ENCODE assay signal across 8 mouse cellular contexts in the genomic region with DNA sequence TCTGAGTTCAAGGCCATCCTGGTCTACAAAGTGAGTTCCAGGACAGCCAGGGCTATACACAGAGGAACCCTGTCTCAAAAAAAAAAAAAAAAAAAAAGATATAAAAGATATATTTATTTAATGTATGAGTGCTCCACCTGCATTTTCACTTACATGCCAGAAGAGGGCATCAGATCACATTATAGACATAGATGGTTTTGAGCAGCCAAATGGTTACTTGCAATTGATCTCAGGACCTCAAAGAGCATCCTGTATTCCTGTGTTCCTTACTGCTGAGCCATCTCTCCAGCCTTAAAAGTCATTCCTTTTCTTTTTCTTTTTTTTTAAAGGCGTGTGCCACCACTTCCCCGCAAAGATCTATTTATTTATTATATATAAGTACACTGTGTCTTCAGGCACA. TPM values are rescaled to one million over a fixed set of nuclear protein-coding genes. Genes with fewer than 3 reads are reported as not detected.
DNase-seq lines count a peak whose midpoint lies in the region; ATAC-seq and TF ChIP-seq lines count a peak whose summit lies in the region.

No protein-coding gene starts in this region.

- no peak overlapping the region for H3K9ac ChIP-seq in forebrain, embryonic 14.5 days (ENCODE audit: low read length)
- H3K9ac ChIP-seq in forebrain, embryonic 16.5 days (replicated peaks; ENCODE audit: low read depth, low read length), result no peak overlapping the region
- no peak overlapping the region for H3K9ac ChIP-seq in liver, embryonic 14.5 days (replicated peaks)

- H3K27ac ChIP-seq in forebrain, embryonic 14.5 days (ENCODE audit: low read depth, low read length), result no peak overlapping the region
- H3K27ac ChIP-seq in forebrain, embryonic 16.5 days (ENCODE audit: low read length), result no peak overlapping the region
- no peak overlapping the region for H3K27ac ChIP-seq in liver, embryonic 14.5 days
- no peak overlapping the region for H3K27ac ChIP-seq in bone marrow, adult 2 months (ENCODE audit: control insufficient read depth, insufficient read depth, low read depth, low read length, poor library complexity)

- TF ChIP-seq POLR2A in bone marrow, adult 2 months (IDR thresholded peaks at IDR 0.05; ENCODE audit: borderline replicate concordance, control insufficient read depth, low read depth, low read length), result no peak

- H3K36me3 ChIP-seq in forebrain, embryonic 14.5 days (ENCODE audit: control insufficient read depth, insufficient read depth, low read length), result no peaks in the 10 kb centered on the region
- H3K36me3 ChIP-seq in forebrain, embryonic 16.5 days (ENCODE audit: control insufficient read depth, insufficient read depth), result no peaks in the 10 kb centered on the region
- no peaks in the 10 kb centered on the region for H3K36me3 ChIP-seq in liver, embryonic 14.5 days (replicated peaks; ENCODE audit: control insufficient read depth, insufficient read depth, low read depth)

- no peak overlapping the region for H3K4me3 ChIP-seq in forebrain, embryonic 14.5 days (ENCODE audit: low read depth, low read length)
- no peak overlapping the region for H3K4me3 ChIP-seq in forebrain, embryonic 16.5 days (replicated peaks; ENCODE audit: low read length)
- no peak overlapping the region for H3K4me3 ChIP-seq in liver, embryonic 14.5 days (ENCODE audit: insufficient read depth in 1 of 2, low read depth in 2 of 2, low read length in 2 of 2)
- no peak overlapping the region for H3K4me3 ChIP-seq in bone marrow, adult 2 months (replicated peaks; ENCODE audit: control insufficient read depth, low read depth, low read length)

- no peak for ATAC-seq in forebrain, embryonic 14.5 days
- no peak for ATAC-seq in forebrain, embryonic 16.5 days
- ATAC-seq in liver, embryonic 14.5 days (ENCODE audit: insufficient read depth), result no peak

- H3K9me3 ChIP-seq in forebrain, embryonic 14.5 days (replicated peaks; ENCODE audit: control insufficient read depth, low read length), result no peaks in the 10 kb centered on the region
- H3K9me3 ChIP-seq in forebrain, embryonic 16.5 days (ENCODE audit: control insufficient read depth, low read length), result no peaks in the 10 kb centered on the region
- H3K9me3 ChIP-seq in liver, embryonic 14.5 days (ENCODE audit: control insufficient read depth, low read length), result no peaks in the 10 kb centered on the region

- intact Hi-C loops in heart, postnatal 25 days (cut with DNase I), result loop anchor here (5.0 kb wide), 2 partner anchors 130 to 180 kb away; a partner anchor contains a TSS

- WGBS in forebrain, embryonic 14.5 days, result 70% methylated on average over 2 of the region's 2 CpGs
- 76% methylated on average over 2 of the region's 2 CpGs for WGBS in forebrain, embryonic 16.5 days
- 28% methylated on average over 2 of the region's 2 CpGs for WGBS in liver, embryonic 14.5 days (ENCODE audit: insufficient replicate concordance)
- 44% methylated on average over 2 of the region's 2 CpGs for WGBS in bone marrow, adult 2 months

- H3K27me3 ChIP-seq in forebrain, embryonic 14.5 days (replicated peaks; ENCODE audit: control insufficient read depth, insufficient read depth, low read length), result no peaks in the 10 kb centered on the region
- H3K27me3 ChIP-seq in forebrain, embryonic 16.5 days (replicated peaks; ENCODE audit: control insufficient read depth, insufficient read depth, low read length), result no peaks in the 10 kb centered on the region
- H3K27me3 ChIP-seq in liver, embryonic 14.5 days (ENCODE audit: control insufficient read depth, insufficient read depth, low read length), result no peaks in the 10 kb centered on the region

- no peak overlapping the region for H3K4me2 ChIP-seq in forebrain, embryonic 14.5 days (ENCODE audit: low read length)
- no peak overlapping the region for H3K4me2 ChIP-seq in forebrain, embryonic 16.5 days (ENCODE audit: low read length)
- H3K4me2 ChIP-seq in liver, embryonic 14.5 days (ENCODE audit: low read depth), result no peak overlapping the region

- H3K4me1 ChIP-seq in forebrain, embryonic 14.5 days (ENCODE audit: control insufficient read depth, insufficient read depth, low read length), result peaks cover 21% of the 10 kb centered on the region
- H3K4me1 ChIP-seq in forebrain, embryonic 16.5 days (replicated peaks; ENCODE audit: control insufficient read depth, insufficient read depth, low read length), result peaks cover 24% of the 10 kb centered on the region
- peaks cover 8 to 14% of the 10 kb centered on the region in 2 experiments for H3K4me1 ChIP-seq in liver, embryonic 14.5 days (replicated peaks; ENCODE audit: control insufficient read depth in 2 of 2, insufficient read depth in 2 of 2, low read length in 1 of 2)
- no peaks in the 10 kb centered on the region for H3K4me1 ChIP-seq in bone marrow, adult 2 months (ENCODE audit: control insufficient read depth, insufficient read depth, low read length)

- TF ChIP-seq CTCF in liver, embryonic 14.5 days (IDR thresholded peaks at IDR 0.05; ENCODE audit: low read depth), result peak; percentile 58; the same call in 1 of the 2 replicates
- TF ChIP-seq CTCF in bone marrow, adult 2 months (IDR thresholded peaks at IDR 0.05; ENCODE audit: control insufficient read depth, insufficient read depth, low read length), result 0 out of 2 replicates have a peak, but pooled peaks have one; percentile 11

- peak; percentile 71 for DNase-seq in forebrain, embryonic 14.5 days (ENCODE audit: low spot score)
- DNase-seq in liver, embryonic 14.5 days (ENCODE audit: low read depth in 3 of 3, low spot score in 3 of 3), result peak in 1 of 3 experiments; percentile 33
- no peak for DNase-seq in liver
- peak; percentile 66 for DNase-seq in naive thymus-derived CD4-positive, alpha-beta T cell, adult 2 months (ENCODE audit: low read depth)
- no peak for DNase-seq in heart, postnatal 25 days (ENCODE audit: low spot score)
- DNase-seq in heart, adult 8-10 months (ENCODE audit: low spot score), result no peak

- no peak for TF ChIP-seq EP300 in liver, embryonic 14.5 days (IDR thresholded peaks at IDR 0.05; ENCODE audit: low read depth)

RNA-seq across cellular contexts. Expression of a gene that starts 2.0 kb away (rescaled TPM):
- 66.9 and 74.6 TPM in 2 replicates for polyA plus RNA-seq in forebrain, embryonic 14.5 days (2014; fragmentation: Nextera tagmentation; extraction: Ambion mirVana)
- polyA plus RNA-seq in forebrain, embryonic 16.5 days (2015; fragmentation: Nextera tagmentation; extraction: Ambion mirVana), result 78.7 and 86.9 TPM in 2 replicates
- polyA plus RNA-seq in liver, embryonic 14.5 days (2012; rRNA removed), result 12.4 and 13.2 TPM in 2 replicates
- 8.5 and 11.0 TPM in 2 replicates for polyA plus RNA-seq in liver, embryonic 14.5 days (2014; fragmentation: Nextera tagmentation; extraction: Ambion mirVana)
- 11.1 and 11.2 TPM in 2 replicates for polyA plus RNA-seq in bone marrow, adult 2 months (2011; ENCODE audit: insufficient read depth, insufficient read length, low replicate concordance, missing spikeins)
- 10 to 100 TPM; 11.4 to 12.3 TPM for total RNA-seq in heart, postnatal 25 days (2021)
- total RNA-seq in heart, adult 8-10 months (2022), result 10 to 100 TPM; 11.0 to 14.5 (median 11.9) TPM

RNA-seq across cellular contexts. Expression of a gene that starts 29.5 kb away (rescaled TPM):
- 53.0 and 59.3 TPM in 2 replicates for polyA plus RNA-seq in forebrain, embryonic 14.5 days (2014; fragmentation: Nextera tagmentation; extraction: Ambion mirVana)
- 82.9 and 85.7 TPM in 2 replicates for polyA plus RNA-seq in forebrain, embryonic 16.5 days (2015; fragmentation: Nextera tagmentation; extraction: Ambion mirVana)
- 19.4 and 35.3 TPM in 2 replicates for polyA plus RNA-seq in liver, embryonic 14.5 days (2012; rRNA removed)
- 22.5 and 25.7 TPM in 2 replicates for polyA plus RNA-seq in liver, embryonic 14.5 days (2014; fragmentation: Nextera tagmentation; extraction: Ambion mirVana)
- 39.0 and 41.0 TPM in 2 replicates for polyA plus RNA-seq in bone marrow, adult 2 months (2011; ENCODE audit: insufficient read depth, insufficient read length, low replicate concordance, missing spikeins)
- 100 to 1,000 TPM; 112 to 120 TPM for total RNA-seq in heart, postnatal 25 days (2021)
- total RNA-seq in heart, adult 8-10 months (2022), result 100 to 1,000 TPM; 124 to 147 (median 134) TPM

RNA-seq across cellular contexts. Expression of a gene that starts 30.6 kb away (rescaled TPM):
- polyA plus RNA-seq in forebrain, embryonic 14.5 days (2014; fragmentation: Nextera tagmentation; extraction: Ambion mirVana), result 20.5 and 20.7 TPM in 2 replicates
- polyA plus RNA-seq in forebrain, embryonic 16.5 days (2015; fragmentation: Nextera tagmentation; extraction: Ambion mirVana), result 25.5 and 25.7 TPM in 2 replicates
- 1.8 and 2.0 TPM in 2 replicates for polyA plus RNA-seq in liver, embryonic 14.5 days (2012; rRNA removed)
- polyA plus RNA-seq in liver, embryonic 14.5 days (2014; fragmentation: Nextera tagmentation; extraction: Ambion mirVana), result 1.8 and 2.5 TPM in 2 replicates
- polyA plus RNA-seq in bone marrow, adult 2 months (2011; ENCODE audit: insufficient read depth, insufficient read length, low replicate concordance, missing spikeins), result 4.1 and 11.7 TPM in 2 replicates
- 10 to 100 TPM; 31.6 to 32.9 TPM for total RNA-seq in heart, postnatal 25 days (2021)
- total RNA-seq in heart, adult 8-10 months (2022), result 10 to 100 TPM; 37.3 to 51.5 (median 39.8) TPM

Comparison
In these comparisons a context has a peak if more than half of its experiments do, and no peak if none do; other contexts are left out.
1. DNase-seq: peak in forebrain, embryonic 14.5 days (single experiment) and naive thymus-derived CD4-positive, alpha-beta T cell, adult 2 months (single experiment); none in liver (single experiment), heart, postnatal 25 days (single experiment) and heart, adult 8-10 months (single experiment).